Mouse (Mus musculus) neural tube, embryonic 10.5 days (tissue): Measurements from ENCODE around the gene Hddc3.
"Not testable (repeated sequence)": the region's sequence is repeated elsewhere in the genome, so short reads cannot be mapped to it uniquely, and the experiment has no call there.

Experiments
- DNase-seq: peaks from one replicate; pipeline ENCODE4 v3.0.0-alpha.2; 2017; ENCODE audit warnings: low spot score; ENCODE audit errors: extremely low spot score

Gene Hddc3

DNA sequence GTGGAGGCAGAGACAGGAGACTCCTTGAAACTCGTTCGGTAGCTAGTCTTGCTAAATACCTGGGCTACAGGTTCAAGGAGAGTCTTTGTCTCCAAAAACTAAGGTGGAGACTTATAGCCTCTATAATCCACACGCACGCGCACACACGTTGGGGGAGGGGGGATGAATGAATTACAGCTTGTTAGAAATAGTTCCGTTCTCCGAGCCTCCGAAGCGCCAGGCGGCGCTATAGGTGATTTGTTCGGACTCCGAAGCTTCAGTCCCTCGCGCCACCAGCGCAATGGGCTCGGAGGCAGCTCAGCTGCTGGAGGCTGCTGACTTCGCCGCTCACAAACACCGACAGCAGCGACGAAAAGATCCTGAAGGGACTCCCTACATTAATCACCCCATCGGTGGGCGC is at the start of gene Hddc3:
TSS of gene Hddc3 (plus strand) at position 247 of the 400 bp plus-strand sequence.
- peak; percentile 95 for DNase-seq

DNA sequence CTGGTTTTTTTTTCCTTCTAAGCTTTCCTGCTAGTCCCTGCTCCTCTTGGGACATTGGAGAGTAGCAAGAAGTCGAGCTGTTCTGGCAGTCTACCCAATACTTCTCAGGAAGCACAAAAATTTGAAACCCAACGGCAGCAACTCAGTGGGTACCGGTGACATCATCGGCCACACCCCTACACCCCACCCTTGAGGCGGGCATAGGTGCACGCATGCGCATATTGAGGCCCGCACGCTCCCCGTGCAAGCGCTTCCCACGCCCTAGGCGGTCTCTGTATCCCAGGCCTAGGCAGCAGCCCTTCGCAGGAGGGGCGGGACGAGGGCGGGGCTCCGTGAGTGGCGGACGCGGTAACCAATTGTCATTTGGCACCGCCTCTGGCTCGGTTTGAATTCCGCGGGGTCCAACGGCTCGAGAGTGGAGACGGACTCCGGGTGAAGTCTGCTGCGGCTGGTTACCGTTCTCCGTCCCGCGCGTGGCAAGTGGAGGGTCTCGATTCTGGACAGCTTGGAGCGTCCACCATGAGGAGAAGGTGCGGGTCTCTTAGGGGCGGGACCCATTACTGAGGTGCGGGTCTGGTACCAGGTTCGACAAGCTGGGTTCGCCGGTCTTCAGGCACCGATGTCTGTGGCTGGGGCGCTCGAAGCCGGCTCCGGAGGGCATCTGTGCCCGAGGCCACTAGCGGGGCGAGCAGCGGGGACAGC is 48.7 kb upstream of the Hddc3 start, which contains the start of gene Prc1:
TSS of gene Prc1 (plus strand) at position 389 of the 702 bp plus-strand sequence.
- peak; percentile 100 for DNase-seq

DNA sequence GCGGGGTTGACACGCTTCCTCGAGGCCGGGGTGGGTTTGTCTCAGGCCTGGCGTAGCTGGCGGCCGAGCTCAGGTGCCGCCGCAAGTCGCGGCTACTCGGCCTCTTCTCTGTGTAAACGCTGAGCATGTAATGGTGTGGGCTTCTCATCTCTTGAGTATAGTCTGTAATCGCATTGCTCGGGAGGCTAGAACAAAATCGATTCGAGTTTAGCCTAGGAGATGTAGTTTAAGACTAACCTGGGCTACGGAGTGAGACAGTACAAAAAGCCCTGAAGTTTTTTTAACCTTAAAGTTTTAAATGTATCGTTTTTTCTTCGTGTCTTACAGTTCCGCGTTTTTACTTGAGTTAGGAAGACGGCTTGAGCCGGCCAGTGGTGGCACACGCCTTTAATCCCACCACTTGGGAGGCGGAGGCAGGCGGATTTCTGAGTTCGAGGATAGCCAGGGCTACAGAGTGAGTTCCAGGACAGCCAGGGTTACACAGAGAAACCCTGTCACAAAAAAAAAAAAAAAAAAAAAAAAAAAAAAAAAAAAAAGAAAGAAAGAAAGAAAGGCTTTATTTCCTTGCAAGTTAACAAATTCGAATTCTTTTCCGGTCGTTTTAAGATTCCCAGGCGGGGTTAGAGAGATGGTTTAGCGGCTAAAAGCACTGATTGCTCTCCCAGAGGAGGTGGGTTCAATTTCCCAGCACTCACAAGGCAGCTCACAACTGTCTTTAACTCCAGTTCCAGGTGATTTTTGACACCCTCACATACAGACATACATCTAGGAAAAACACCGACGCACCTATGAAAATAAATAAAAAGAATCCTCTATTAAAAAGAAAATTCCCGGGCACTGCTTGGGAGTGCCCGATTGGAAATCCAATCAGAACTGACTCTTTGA is 47.9 kb upstream of the Hddc3 start:
- no peak for DNase-seq

DNA sequence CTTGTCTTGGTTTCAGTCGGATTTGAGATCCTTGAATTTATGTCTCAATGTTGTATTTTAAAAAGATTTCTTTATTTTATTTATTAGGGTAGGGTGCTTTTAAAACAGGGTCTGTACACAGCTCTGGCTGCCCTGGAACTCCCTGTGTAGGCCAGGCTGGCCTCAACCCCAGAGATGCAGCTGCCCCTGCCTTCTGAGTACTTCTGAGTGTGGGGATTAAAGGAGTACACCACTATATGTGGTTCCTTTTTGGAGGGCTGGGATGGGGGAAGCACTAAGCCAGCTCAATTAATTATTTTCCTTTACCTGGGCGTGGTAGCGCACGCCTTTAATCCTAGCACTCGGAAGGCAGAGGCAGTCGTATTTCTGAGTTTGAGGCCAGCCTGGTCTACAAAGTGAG is 46.4 kb upstream of the Hddc3 start:
- DNase-seq, result no peak

DNA sequence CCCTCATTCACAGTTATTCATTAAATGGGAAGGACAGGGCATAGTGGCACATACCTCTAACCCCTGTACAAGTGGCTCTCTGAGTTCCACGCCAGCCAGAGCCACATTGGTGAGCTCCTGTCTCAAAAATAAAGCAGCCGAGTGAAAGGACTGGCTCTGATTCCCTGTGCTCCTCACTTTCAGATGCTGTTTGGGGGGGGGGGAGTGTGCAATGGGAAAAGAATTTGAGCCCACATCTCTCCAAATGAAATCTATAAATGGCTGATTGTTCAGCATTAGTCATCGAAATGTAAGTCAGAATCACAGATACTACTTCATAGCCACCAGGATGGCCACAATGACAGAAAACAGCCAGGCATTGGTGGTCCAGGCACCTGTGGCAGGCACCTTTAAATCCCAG is 45.9 kb upstream of the Hddc3 start:
- no peak for DNase-seq

DNA sequence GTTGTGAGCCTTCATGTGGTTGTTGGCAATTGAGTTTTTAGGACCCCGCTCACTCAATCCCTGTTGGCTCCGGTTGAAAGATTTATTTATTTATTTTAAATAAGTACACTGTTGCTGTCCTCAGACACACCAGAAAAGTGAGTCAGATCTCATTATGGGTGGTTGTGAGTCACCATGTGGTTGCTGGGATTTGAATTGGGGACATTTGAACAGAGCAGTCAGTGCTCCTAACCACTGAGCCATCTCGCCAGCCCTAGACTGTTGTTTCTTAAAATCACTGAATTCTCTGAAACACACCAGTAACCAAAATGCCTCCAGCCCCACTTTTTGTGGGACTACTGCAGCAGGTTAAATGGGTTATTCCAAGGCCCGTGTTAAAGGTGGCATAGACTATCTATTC is 44.1 kb upstream of the Hddc3 start:
- DNase-seq, result no peak

DNA sequence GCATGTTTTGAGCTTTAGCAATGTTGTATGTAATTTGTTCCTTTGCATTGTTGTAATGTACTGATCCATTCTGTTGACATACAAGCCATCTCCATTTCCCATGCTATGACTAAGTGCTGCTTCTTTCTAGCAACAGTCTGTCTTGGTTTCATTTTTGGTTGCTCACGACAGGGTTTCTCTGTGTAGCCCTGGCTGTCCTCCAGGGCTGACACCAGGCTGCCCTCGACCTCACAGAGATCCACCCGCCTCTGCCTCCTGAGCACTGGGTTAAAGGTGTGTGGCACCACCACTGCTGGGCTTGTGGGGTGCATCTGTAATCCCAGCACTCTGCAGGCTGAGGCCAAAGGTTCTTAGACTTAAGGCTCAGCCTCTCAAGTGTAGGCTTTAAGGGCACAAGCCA is 43.3 kb upstream of the Hddc3 start:
- no peak for DNase-seq

DNA sequence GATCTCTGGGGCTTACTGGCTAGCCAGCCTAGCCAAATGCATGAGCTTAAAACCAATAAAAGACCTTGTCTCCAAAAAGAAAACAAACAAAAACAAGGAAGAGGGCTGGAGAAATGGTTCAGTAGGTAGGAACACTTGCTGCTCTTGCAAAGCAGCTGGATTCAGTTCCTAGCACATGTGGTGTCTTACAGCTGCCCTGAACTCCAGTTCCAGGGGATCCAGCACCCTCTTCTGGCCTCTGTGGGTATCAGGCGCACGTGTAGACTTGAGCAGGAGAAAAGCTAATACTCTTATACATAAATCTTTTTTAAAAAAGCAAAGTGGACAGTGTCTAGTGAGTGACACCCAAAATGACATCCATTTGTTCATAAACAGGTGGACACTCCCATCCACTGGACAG is 41.4 kb upstream of the Hddc3 start:
- DNase-seq, result no peak

DNA sequence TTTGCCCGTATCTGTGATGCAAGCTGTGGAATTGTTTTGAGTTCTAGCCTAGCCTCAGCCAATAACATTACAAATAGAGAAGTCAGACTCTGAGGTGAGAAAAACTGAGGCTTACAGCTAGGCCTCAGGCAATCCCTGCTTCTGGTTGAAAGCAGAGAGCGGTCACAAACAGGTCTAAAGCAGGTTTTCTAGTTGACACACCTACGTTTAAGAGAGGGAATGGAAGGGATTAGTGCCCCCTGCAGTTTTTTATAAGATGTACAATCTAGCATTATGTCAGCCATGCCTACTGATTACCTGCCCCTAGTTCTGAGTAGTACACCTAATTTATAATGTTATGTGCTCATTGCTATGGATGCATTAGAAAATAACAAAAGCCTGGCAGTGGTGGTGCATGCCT is 35.1 kb upstream of the Hddc3 start:
- no peak for DNase-seq

DNA sequence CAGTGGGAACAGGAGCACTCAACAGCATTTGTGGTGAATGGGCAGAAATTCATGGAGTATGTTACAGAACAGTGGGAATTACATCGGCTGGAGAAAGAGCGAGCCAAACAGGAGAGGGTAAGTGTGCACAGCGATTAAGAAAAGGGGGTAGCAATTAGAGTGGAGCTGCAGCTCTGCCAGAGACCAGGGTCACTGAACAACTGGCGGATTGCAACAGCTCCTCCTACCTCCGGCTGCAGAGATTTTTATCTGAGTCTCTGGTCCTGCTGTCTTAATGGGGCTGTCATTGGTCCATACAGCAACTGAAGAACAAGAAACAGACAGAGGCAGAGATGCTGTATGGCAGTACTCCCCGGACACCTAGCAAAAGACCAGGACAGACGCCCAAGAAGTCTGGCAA is 32.1 kb upstream of the Hddc3 start:
- DNase-seq, result no peak

DNA sequence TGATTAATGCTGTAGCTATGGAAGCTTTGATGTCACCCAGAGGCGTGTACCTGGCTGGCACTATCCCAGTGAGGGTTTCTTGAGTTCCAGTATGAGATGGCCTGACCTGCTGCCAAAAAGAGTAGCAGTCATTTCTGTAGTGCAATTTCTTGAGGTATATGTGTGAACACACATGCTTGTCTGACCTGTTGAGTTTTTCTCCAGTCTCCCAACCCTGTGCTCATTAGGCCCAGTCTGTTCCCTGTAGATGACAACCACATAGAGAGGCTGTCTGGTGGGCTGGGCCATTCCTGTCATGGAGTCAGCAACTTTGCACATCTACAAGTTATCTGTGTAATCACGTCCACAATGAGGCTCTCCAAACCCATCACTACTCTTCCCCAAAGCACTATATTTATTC is 27.2 kb upstream of the Hddc3 start:
- DNase-seq, result no peak

DNA sequence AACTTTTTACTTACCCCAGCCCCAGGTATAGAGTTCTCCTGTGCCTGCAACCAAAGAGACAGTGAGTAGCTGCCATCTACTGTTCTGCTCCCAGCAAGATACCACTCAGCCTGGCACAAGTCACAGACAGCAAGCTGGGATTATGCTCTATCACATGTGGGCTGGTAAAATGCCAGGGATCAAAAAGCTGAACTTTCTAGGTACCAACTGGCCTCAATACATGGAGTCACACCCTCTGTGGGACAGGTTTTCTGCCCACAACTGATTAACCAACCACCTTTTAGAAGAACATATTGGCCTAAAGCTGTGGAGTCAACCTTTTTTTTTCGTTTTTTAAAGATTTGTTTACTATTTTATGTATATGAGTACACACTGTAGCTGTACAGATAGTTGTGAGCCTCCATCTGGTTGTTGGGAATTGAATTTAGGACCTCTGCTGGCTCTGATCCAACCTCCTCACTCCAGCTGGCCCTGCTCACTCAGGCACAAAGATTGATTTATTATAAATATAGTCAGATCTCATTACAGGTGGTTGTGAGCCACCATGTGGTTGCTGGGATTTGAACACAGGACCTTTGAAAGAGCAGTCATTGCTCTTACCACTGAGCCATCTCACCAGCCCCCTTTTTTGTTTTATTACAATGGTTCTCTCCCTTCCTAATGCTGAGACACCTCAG is 25.3 kb upstream of the Hddc3 start:
- DNase-seq, result no peak

DNA sequence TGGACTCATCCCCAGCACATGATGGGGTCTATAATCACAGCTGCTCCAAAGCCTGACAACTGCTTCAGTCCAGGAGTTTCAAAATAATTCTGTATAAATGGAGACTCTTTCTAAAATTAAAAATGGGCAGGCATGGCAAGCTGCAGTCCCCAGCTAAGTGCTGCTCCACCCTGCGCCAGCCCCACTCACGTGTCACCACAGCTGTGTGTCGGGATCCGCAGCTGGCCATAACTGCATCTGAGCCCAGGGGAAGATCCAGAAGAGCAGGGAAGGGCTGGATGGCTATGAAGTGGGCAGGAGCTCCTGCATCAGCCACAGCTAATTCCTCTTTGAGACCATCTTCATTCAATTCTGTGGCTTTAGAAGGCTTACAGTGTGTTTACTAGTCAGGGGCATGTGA is 24.2 kb upstream of the Hddc3 start:
- DNase-seq, result no peak

DNA sequence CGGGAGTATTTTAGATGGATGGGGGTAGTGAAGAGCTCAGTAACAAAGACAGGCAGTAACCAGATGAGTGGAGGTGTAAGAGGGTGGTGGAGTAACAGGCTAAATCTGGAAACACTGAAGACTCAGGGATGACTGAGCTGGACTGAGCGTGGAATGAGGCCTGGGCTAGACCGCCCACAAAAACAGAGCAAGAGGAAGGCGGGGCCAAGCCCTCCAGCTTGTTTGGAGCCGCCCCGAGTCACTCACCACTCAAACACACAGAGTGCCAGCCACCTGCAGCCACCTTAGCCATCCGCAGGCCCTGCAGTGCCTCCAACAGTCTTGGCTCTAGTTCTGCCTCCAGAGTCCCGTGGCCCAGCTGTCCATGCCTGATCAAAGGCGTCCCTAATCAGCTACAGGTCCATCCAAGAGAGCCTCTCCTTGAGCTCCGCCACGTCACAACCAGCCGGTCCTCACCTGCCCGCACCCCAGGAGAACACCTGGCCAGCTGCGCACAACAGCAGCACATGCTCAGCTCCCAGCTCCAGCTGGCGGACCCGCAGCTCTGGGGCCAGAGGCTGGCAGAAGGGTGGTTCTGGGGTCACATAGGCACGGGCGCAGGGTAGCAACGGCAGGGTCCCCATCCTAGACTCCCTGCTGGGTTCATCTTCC is 22.9 kb upstream of the Hddc3 start:
- DNase-seq, result no peak

DNA sequence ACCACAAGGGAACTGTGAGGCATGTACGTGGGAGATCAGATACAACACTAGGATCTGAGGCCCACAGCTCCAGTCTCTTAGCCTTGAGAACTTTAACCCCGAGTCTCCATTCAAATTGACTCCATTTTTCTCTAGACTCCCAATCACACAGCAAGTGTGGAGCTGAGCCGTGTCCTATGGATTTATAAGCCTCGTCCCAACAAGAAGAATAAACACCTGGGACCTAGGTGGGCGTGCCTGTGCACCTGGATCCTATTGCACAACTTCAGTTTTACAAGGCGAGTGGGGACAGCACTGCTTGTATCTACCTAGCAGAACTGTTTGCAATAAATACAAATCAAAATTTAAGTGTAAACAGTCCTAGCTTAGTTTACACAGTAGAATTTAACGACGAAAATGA is 19.6 kb upstream of the Hddc3 start:
- no peak for DNase-seq

DNA sequence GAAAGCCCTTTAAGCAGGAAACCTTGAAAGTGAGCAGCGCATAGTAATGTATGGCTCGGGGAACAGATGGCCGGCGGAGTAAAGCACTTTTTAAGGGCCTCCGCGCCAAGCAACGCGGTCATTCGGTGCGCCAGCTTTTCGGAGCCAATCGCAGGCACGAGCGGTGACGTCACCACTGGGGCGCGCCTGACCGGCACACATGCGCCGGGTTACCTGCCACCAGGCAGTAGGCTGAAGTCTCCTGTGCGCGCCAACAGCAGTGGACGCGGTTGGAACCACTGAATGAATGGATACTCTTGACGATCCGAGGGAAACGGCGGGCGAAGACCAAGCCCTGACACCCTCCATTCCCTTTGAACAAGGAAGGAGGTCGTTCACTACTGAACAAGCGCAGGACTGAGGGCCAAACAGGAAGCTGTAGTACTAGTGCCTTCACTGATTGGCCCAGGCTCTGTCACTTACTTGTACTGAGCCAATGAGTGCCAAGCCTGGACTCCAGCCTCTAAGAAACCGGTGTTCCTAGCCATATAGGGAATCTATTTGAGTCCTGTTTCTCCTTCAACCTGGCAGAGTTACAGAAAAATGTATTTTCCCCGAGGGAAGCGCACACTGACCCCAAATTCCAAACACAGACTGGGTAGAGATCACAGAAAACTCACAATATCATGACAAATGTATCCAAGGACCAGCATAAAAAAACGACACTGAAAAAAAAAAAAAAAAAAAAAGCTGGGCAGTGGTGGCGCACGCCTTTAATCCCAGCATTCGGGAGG is 18.7 kb upstream of the Hddc3 start, which contains the start of gene Rccd1:
TSS of gene Rccd1 (minus strand) at position 412 of the 773 bp plus-strand sequence.
- peak; percentile 99 for DNase-seq

DNA sequence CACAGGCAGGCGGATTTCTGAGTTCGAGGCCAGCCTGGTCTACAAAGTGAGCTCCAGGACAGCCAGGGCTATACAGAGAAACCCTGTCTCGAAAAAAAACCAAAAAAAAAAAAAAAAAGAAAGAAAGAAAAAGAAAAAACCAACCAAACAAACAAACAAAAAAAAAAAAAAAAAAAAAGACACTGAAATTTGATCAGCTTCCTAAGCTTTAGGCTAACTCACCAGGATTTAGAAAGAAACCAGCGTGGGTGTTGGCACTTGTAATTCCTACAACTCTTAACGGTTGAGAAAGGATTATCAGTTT is 18.1 kb upstream of the Hddc3 start:
- not testable (repeated sequence) for DNase-seq

DNA sequence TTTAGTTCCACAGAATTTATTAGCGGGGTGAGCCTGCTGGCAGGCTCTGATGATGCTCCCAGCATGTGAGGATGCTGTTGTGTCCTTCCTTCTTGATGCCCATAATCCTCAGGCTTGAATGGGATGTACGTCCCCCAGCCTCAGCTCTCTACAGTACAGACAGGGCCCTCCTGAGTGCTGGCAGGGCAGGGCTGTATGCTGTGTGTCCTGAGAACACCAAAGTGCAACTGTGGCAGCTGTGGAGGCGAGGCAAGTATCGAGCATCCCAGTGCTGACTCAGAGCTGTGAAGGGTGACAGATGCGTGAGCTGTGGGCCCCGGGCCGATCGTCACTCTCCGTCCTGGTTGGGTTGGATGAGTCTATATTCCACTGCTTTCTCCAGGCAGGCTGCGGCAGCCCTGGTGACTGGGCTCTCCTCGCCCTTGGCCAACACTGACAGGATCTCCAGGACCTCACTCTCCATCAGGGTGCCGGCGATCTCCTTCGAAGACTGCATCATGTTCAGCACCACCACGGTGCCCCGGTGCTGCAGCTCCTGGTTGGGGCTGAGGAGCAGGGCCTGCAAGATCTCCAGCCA is 17.5 kb upstream of the Hddc3 start:
- DNase-seq, result no peak

DNA sequence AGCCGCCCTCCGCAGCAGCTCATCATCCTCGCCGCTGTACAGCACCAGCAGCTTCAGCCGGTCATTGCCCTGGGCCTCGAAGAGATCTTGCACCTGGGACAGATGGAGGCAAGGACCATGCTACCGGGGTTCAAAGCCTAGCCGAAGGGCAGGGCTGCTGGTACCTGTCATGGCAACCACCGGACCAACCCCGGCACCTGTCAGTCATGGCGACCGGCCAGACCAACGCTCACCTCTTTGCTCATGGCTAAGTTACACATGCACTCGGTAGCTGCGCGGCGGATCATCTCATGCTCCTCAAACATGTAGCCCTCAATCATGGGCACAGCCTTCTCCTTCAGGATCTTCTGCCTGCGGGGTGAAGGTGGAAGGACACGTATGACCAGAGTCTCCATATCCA is 16.8 kb upstream of the Hddc3 start:
- DNase-seq, result no peak

DNA sequence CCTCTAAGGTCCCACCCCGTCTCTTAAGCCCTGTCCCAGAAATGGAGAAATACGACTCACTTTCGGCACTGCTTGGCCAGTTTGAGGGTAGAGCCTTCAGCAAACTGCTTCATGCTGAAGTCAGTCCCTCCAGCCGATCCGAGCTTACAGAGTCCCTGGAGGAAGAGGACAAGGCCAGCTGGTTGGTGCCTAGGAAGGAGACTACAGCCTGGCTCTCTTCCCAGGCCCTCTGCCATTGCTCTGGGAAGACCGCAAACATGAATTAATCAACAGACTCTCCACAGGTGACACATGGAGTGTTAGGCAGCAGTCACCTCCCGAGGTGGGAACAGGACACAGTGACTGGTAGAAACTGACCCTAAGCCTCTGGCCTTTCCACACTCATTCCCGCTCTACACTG is 12.6 kb upstream of the Hddc3 start:
- DNase-seq, result no peak

DNA sequence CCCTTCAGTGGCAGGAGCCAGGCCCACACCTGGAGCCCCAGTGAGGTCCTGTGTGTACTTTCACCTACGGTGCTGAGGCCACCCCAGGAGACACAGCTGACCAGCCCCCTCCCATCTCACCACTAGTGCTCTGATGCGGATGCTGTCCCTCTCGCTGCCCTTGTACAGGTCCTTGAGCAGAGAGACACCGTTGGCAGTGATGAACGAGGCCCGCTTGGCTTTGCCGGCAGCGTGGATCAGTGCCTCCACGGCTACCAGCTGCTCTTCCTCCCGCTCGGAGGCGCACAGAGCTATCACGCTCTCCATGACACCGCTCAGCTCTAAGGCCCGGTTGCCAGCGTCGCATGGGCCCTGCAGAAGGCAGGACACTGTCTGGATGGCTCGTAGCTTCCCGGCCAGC is 11.5 kb upstream of the Hddc3 start:
- DNase-seq, result no peak
